Mouse (Mus musculus) neural tube, embryonic 11.5 days (tissue): ENCODE results near the gene Pik3r2. TPM values are rescaled to one million over a fixed set of nuclear protein-coding genes. Genes with fewer than 3 reads are reported as not detected.
"Not testable (repeated sequence)": the region's sequence is repeated elsewhere in the genome, so short reads cannot be mapped to it uniquely, and the experiment has no call there.

ENCODE experiments used
- ATAC-seq: fragments of 200-750 bp; cut with Nextera tagmentation; 2 replicates; pipeline ENCODE4 v1.8.0; 2017; ENCODE audit warnings: moderate number of reproducible peaks, mild to moderate bottlenecking, moderate TSS enrichment, moderate library complexity; ENCODE audit not compliant: insufficient read depth, low FRiP score, low TSS enrichment
- DNase-seq: peaks from one replicate; pipeline ENCODE4 v3.0.0-alpha.2; 2015; ENCODE audit warnings: low spot score
- H3K27ac ChIP-seq: fragments of 300-500 bp; sonication (generic); 2 replicates; pipeline ENCODE4 v1.5.1; 2014; ENCODE audit warnings: low read depth, mild to moderate bottlenecking, low read length
- H3K27me3 ChIP-seq: fragments of 300-500 bp; sonication (generic); 2 replicates; pipeline ENCODE4 v1.6.1; 2014; ENCODE audit warnings: mild to moderate bottlenecking, low read length, mixed read lengths; ENCODE audit not compliant: control insufficient read depth, insufficient read depth
- H3K36me3 ChIP-seq: fragments of 300-500 bp; sonication (generic); 2 replicates; pipeline ENCODE4 v1.6.1; 2014; ENCODE audit warnings: mild to moderate bottlenecking, low read length, moderate library complexity, mixed read lengths; ENCODE audit not compliant: control insufficient read depth, insufficient read depth
- H3K4me1 ChIP-seq: fragments of 300-500 bp; sonication (generic); 2 replicates; pipeline ENCODE4 v1.6.1; 2014; ENCODE audit warnings: low read length, mixed read lengths; ENCODE audit not compliant: control insufficient read depth, insufficient read depth
- H3K4me2 ChIP-seq: fragments of 300-500 bp; sonication (generic); 2 replicates; pipeline ENCODE4 v1.6.1; 2014; ENCODE audit warnings: low read depth, mild to moderate bottlenecking, moderate library complexity
- H3K4me3 ChIP-seq: fragments of 300-500 bp; sonication (generic); 2 replicates; pipeline ENCODE4 v1.5.1; 2014; ENCODE audit warnings: low read depth, low read length
- H3K9ac ChIP-seq: fragments of 300-500 bp; sonication (generic); 2 replicates; pipeline ENCODE4 v1.6.1; 2014; ENCODE audit warnings: mild to moderate bottlenecking, low read length
- H3K9me3 ChIP-seq: fragments of 300-500 bp; sonication (generic); 2 replicates; pipeline ENCODE4 v1.6.1; 2016; ENCODE audit warnings: low read length; ENCODE audit not compliant: control insufficient read depth
- WGBS: fragments of 180-500 bp; shearing (Covaris S2); extraction: QIAGEN DNeasy Blood & Tissue Kit; methylation state at CpG from one replicate; pipeline ENCODE4 v1.1.7; 2014; 5-methylcytosine and 5-hydroxymethylcytosine counted together
- polyA plus RNA-seq: library from polyadenylated mRNA; unstranded; fragments of >200 nt; fragmentation: Nextera tagmentation; extraction: Ambion mirVana; gene quantifications from 2 replicates; pipeline ENCODE4 v1.2.1, GENCODE M21; 2014

Gene Pik3r2
- polyA plus RNA-seq, result 52.4 and 54.7 TPM in 2 replicates

GRCm38 (mm10) chr8:70776496-70777444 lies at the start of gene Pik3r2:
TSS of gene Pik3r2 (minus strand) at chr8:70776713.
- peaks cover 11% of the 10 kb centered on the region; the same call in 1 of the 2 replicates for H3K4me1 ChIP-seq
- ATAC-seq (peak; percentile 91), DNase-seq (peak; percentile 99)
- peaks cover 9% of the 10 kb centered on the region for H3K36me3 ChIP-seq
- H3K4me3 ChIP-seq, result peak within 1 kb of the TSS; percentile 83
- no peaks in the 10 kb centered on the region for H3K9me3 ChIP-seq
- peak within 1 kb of the TSS; percentile 97 for H3K4me2 ChIP-seq
- under 1% methylated on average over 86 of the region's 94 CpGs for WGBS
- peak within 1 kb of the TSS; percentile 96 for H3K27ac ChIP-seq
- H3K9ac ChIP-seq, result peak within 1 kb of the TSS; percentile 96
- no peaks in the 10 kb centered on the region for H3K27me3 ChIP-seq

GRCm38 (mm10) chr8:70825816-70826215 lies 49.3 kb upstream of the Pik3r2 start:
- no peak overlapping the region for H3K27ac ChIP-seq
- no peaks in the 10 kb centered on the region for H3K27me3 ChIP-seq
- no peak for ATAC-seq
- H3K36me3 ChIP-seq, result no peaks in the 10 kb centered on the region
- no peak overlapping the region for H3K4me3 ChIP-seq
- DNase-seq, result no peak
- no peak overlapping the region for H3K4me2 ChIP-seq
- 0 out of 2 replicates have a peak, but pooled peaks cover 3% of the 10 kb centered on the region for H3K9me3 ChIP-seq
- no peak overlapping the region for H3K9ac ChIP-seq
- WGBS, result 85% methylated on average over 8 of the region's 8 CpGs
- H3K4me1 ChIP-seq, result no peaks in the 10 kb centered on the region

GRCm38 (mm10) chr8:70823802-70824201 lies 47.3 kb upstream of the Pik3r2 start:
- no peaks in the 10 kb centered on the region for H3K36me3 ChIP-seq
- H3K4me1 ChIP-seq, result no peaks in the 10 kb centered on the region
- H3K9ac ChIP-seq, result no peak overlapping the region
- H3K27me3 ChIP-seq, result 0 out of 2 replicates have a peak, but pooled peaks cover 3% of the 10 kb centered on the region
- no peak overlapping the region for H3K27ac ChIP-seq
- DNase-seq, result no peak
- no peak overlapping the region for H3K4me3 ChIP-seq
- no peak overlapping the region for H3K4me2 ChIP-seq
- WGBS, result 90% methylated on average over 7 of the region's 7 CpGs
- no peak for ATAC-seq
- 0 out of 2 replicates have a peak, but pooled peaks cover 3% of the 10 kb centered on the region for H3K9me3 ChIP-seq

- H3K4me2 ChIP-seq, H3K9ac ChIP-seq, H3K27ac ChIP-seq, DNase-seq, ATAC-seq, H3K27me3 ChIP-seq, H3K9me3 ChIP-seq, H3K4me1 ChIP-seq, H3K36me3 ChIP-seq, H3K4me3 ChIP-seq: not testable (repeated sequence)
- 85% methylated on average over 3 of the region's 3 CpGs for WGBS
Measured at GRCm38 (mm10) chr8:70822594-70822993, 46.1 kb upstream of the Pik3r2 start.

- Histone ChIP-seq H3K4me3 (no peak overlapping the region), H3K9ac (no peak overlapping the region), H3K4me1 (no peaks in the 10 kb centered on the region), H3K4me2 (no peak overlapping the region), H3K27ac (no peak overlapping the region), H3K27me3 (peaks cover 7% of the 10 kb centered on the region; the same call in 1 of the 2 replicates), H3K9me3 (0 out of 2 replicates have a peak, but pooled peaks cover 2% of the 10 kb centered on the region), H3K36me3 (no peaks in the 10 kb centered on the region)
- WGBS, result 48% methylated on average over 11 of the region's 11 CpGs
- DNase-seq, result no peak
- no peak for ATAC-seq
Measured at GRCm38 (mm10) chr8:70821992-70822391, 45.5 kb upstream of the Pik3r2 start.

- Histone ChIP-seq H3K9ac (no peak overlapping the region), H3K4me2 (no peak overlapping the region), H3K27me3 (peaks cover 11% of the 10 kb centered on the region), H3K36me3 (no peaks in the 10 kb centered on the region), H3K9me3 (no peaks in the 10 kb centered on the region), H3K4me1 (no peaks in the 10 kb centered on the region), H3K27ac (no peak overlapping the region), H3K4me3 (no peak overlapping the region)
- peak; percentile 83 for DNase-seq
- 0 out of 2 replicates have a peak, but pooled peaks have one; percentile 13 for ATAC-seq
- 17% methylated on average over 30 of the region's 30 CpGs for WGBS
Measured at GRCm38 (mm10) chr8:70821399-70821962, 45.0 kb upstream of the Pik3r2 start.

GRCm38 (mm10) chr8:70820101-70820935 lies 43.8 kb upstream of the Pik3r2 start:
- H3K9me3 ChIP-seq, result no peaks in the 10 kb centered on the region
- no peaks in the 10 kb centered on the region for H3K4me1 ChIP-seq
- no peak overlapping the region for H3K9ac ChIP-seq
- H3K27ac ChIP-seq, result no peak overlapping the region
- 2% methylated on average over 31 of the region's 31 CpGs for WGBS
- peak overlapping the region; percentile 15; the same call in 1 of the 2 replicates for H3K4me3 ChIP-seq
- ATAC-seq (peak; percentile 73), DNase-seq (peak; percentile 78)
- H3K27me3 ChIP-seq, result peaks cover 21% of the 10 kb centered on the region
- no peaks in the 10 kb centered on the region for H3K36me3 ChIP-seq
- H3K4me2 ChIP-seq, result peak overlapping the region; percentile 29; the same call in 1 of the 2 replicates

GRCm38 (mm10) chr8:70816679-70817078 lies 40.2 kb upstream of the Pik3r2 start:
- no peak overlapping the region for H3K9ac ChIP-seq
- 11% methylated on average over 30 of the region's 30 CpGs for WGBS
- no peaks in the 10 kb centered on the region for H3K9me3 ChIP-seq
- H3K4me3 ChIP-seq, result no peak overlapping the region
- DNase-seq, result no peak
- H3K36me3 ChIP-seq, result no peaks in the 10 kb centered on the region
- H3K27ac ChIP-seq, result no peak overlapping the region
- no peaks in the 10 kb centered on the region for H3K4me1 ChIP-seq
- peaks cover 21% of the 10 kb centered on the region for H3K27me3 ChIP-seq
- ATAC-seq, result no peak
- H3K4me2 ChIP-seq, result no peak overlapping the region
